Mouse (Mus musculus): ENCODE data around the gene Aebp1.

The Aebp1 gene

GRCm38 (mm10) chr11:5897839-5898238 lies 36.1 kb downstream of the Aebp1 start:
- DNase-seq: no peak

- DNase-seq: no peak
Observed at GRCm38 (mm10) chr11:5898531-5898930, 36.8 kb downstream of the Aebp1 start, which contains the start of gene Myl7. Myl7 (minus strand) TSS chr11:5898782.

GRCm38 (mm10) chr11:5899286-5899685 lies 37.5 kb downstream of the Aebp1 start:
- DNase-seq: no peak

GRCm38 (mm10) chr11:5901320-5901719 lies 39.6 kb downstream of the Aebp1 start:
- DNase-seq: no peak

- DNase-seq: peak; percentile 32
Observed at GRCm38 (mm10) chr11:5901950-5902349, 40.2 kb downstream of the Aebp1 start.

GRCm38 (mm10) chr11:5902390-5902789 lies 40.6 kb downstream of the Aebp1 start:
- DNase-seq: no peak

GRCm38 (mm10) chr11:5903844-5904243 lies 42.1 kb downstream of the Aebp1 start:
- no peak for DNase-seq

GRCm38 (mm10) chr11:5904357-5904756 lies 42.6 kb downstream of the Aebp1 start:
- no peak for DNase-seq

- no peak for DNase-seq
Observed at GRCm38 (mm10) chr11:5904871-5905270, 43.1 kb downstream of the Aebp1 start.

GRCm38 (mm10) chr11:5905778-5906518 lies 44.2 kb downstream of the Aebp1 start:
- DNase-seq: no peak

GRCm38 (mm10) chr11:5907096-5907495 lies 45.3 kb downstream of the Aebp1 start:
- DNase-seq: no peak

GRCm38 (mm10) chr11:5908642-5909041 lies 46.9 kb downstream of the Aebp1 start:
- no peak for DNase-seq

- DNase-seq: peak; percentile 74
Observed at GRCm38 (mm10) chr11:5912635-5913034, 50.9 kb downstream of the Aebp1 start.

GRCm38 (mm10) chr11:5913256-5913655 lies 51.5 kb downstream of the Aebp1 start:
- no peak for DNase-seq

- DNase-seq: no peak
Observed at GRCm38 (mm10) chr11:5913936-5914335, 52.2 kb downstream of the Aebp1 start.

- no peak for DNase-seq
Observed at GRCm38 (mm10) chr11:5914940-5915339, 53.2 kb downstream of the Aebp1 start.

GRCm38 (mm10) chr11:5915429-5916177 lies 53.9 kb downstream of the Aebp1 start:
- no peak for DNase-seq

GRCm38 (mm10) chr11:5916178-5916548 lies 54.4 kb downstream of the Aebp1 start:
- no peak for DNase-seq

GRCm38 (mm10) chr11:5918111-5918510 lies 56.4 kb downstream of the Aebp1 start:
- no peak for DNase-seq

- DNase-seq: no peak
Observed at GRCm38 (mm10) chr11:5919606-5920005, 57.9 kb downstream of the Aebp1 start.

- DNase-seq: peak; percentile 30
Observed at GRCm38 (mm10) chr11:5920323-5920960, 58.7 kb downstream of the Aebp1 start.

Measured in lung, postnatal 14 days (tissue).